Mouse (Mus musculus) CH12.LX (cell line): ENCODE results near the gene Pigl.

Source experiments
- CTCF ChIP-seq, 2 experiments: IDR thresholded peaks in 1 of 2; conservative IDR thresholded peaks in 1 of 2; 2 replicates each; pipeline ENCODE4 v1.5.1; 2011 to 2012; ENCODE audit warnings: low read depth in 2 of 2, low read length in 2 of 2, improper control_type of control experiment in 1 of 2, inconsistent platforms in 1 of 2, mild to moderate bottlenecking in 1 of 2, moderate library complexity in 1 of 2
- MAX ChIP-seq: IDR thresholded peaks from 2 replicates; pipeline ENCODE4 v1.6.1; 2011; ENCODE audit warnings: low read length, improper control_type of control experiment
- MEF2A ChIP-seq: IDR thresholded peaks from 2 replicates; pipeline ENCODE4 v1.6.1; 2014; ENCODE audit warnings: low read depth, mild to moderate bottlenecking, inconsistent platforms, low read length, improper control_type of control experiment, borderline replicate concordance
- MXI1 ChIP-seq: IDR thresholded peaks from 2 replicates; pipeline ENCODE4 v1.6.1; 2011; ENCODE audit warnings: mild to moderate bottlenecking, low read depth, low read length, improper control_type of control experiment
- POLR2A ChIP-seq: IDR thresholded peaks from 2 replicates; pipeline ENCODE4 v1.6.1; 2011; ENCODE audit warnings: low read depth, mild to moderate bottlenecking, improper control_type of control experiment, low read length
- POLR2AphosphoS2 ChIP-seq: IDR thresholded peaks from 2 replicates; pipeline ENCODE4 v1.6.1; 2011; ENCODE audit warnings: low read depth, low read length, improper control_type of control experiment
- RCOR1 ChIP-seq: conservative IDR thresholded peaks from 2 replicates; pipeline ENCODE4 v1.6.1; 2012; ENCODE audit warnings: low read depth, mild to moderate bottlenecking, inconsistent platforms, low read length, improper control_type of control experiment
- ZC3H11A ChIP-seq: IDR thresholded peaks from 2 replicates; pipeline ENCODE4 v1.6.1; 2012; ENCODE audit warnings: low read depth, mild to moderate bottlenecking, inconsistent platforms, low read length, improper control_type of control experiment

DNA sequence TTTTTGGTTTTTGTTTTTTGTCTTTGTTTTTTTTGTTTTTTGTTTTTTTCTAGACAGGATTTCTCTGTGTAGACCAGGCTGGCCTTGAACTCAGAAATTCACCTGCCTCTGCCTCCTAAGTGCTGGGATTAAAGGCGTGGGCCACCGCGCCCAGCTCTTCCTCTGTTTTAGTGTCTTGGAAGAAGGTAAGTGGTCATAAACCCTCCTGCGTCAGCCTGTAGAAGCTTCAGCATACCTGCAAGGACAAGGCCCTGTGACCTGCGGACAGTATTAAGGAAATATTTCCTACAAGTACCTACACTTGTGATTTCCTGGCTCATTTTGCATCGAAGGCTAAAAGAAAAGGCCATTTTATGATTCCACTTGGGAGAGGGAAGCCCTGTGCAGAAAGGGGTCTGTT, 35.4 kb downstream of the Pigl start:
- TF ChIP-seq CTCF (conservative IDR thresholded peaks at IDR 0.05 in 1 of 2, IDR thresholded peaks at IDR 0.05 in 1 of 2; ENCODE audit: low read depth in 2 of 2, low read length in 2 of 2): no peak
- no peak for TF ChIP-seq POLR2A
- TF ChIP-seq MXI1: no peak
- no peak for TF ChIP-seq MEF2A
- no peak for TF ChIP-seq RCOR1
- no peak for TF ChIP-seq MAX
- no peak for TF ChIP-seq ZC3H11A
- TF ChIP-seq POLR2AphosphoS2: no peak
